Mouse (Mus musculus) stomach, postnatal 0 days (tissue): ENCODE data around the gene Disc1. TPM values are rescaled to one million over a fixed set of nuclear protein-coding genes. Genes with fewer than 3 reads are reported as not detected.

ENCODE experiments used
- ATAC-seq: fragments of 200-750 bp; cut with Nextera tagmentation; 2 replicates; pipeline ENCODE4 v1.8.0; 2017; ENCODE audit not compliant: low FRiP score, low TSS enrichment
- DNase-seq: peaks from one replicate; pipeline ENCODE4 v3.0.0-alpha.2; 2016; ENCODE audit warnings: low spot score
- H3K27ac ChIP-seq: fragments of 300-500 bp; sonication (generic); replicated peaks from 2 replicates; pipeline ENCODE4 v1.5.1; 2014; ENCODE audit warnings: mild to moderate bottlenecking, control low read depth
- H3K27me3 ChIP-seq: fragments of 300-500 bp; sonication (generic); 2 replicates; pipeline ENCODE4 v1.6.1; 2014; ENCODE audit warnings: low read length; ENCODE audit not compliant: control insufficient read depth, insufficient read depth
- H3K36me3 ChIP-seq: fragments of 300-500 bp; sonication (generic); 2 replicates; pipeline ENCODE4 v1.6.1; 2014; ENCODE audit warnings: low read length, mixed read lengths; ENCODE audit not compliant: control insufficient read depth, insufficient read depth
- H3K4me1 ChIP-seq: fragments of 300-500 bp; sonication (generic); replicated peaks from 2 replicates; pipeline ENCODE4 v1.6.1; 2014; ENCODE audit warnings: antibody characterized with exemption; ENCODE audit not compliant: control insufficient read depth, insufficient read depth
- H3K4me2 ChIP-seq: fragments of 300-500 bp; sonication (generic); replicated peaks from 2 replicates; pipeline ENCODE4 v1.6.1; 2014; ENCODE audit warnings: low read depth, mild to moderate bottlenecking, control low read depth, moderate library complexity
- H3K4me3 ChIP-seq: fragments of 300-500 bp; sonication (generic); 2 replicates; pipeline ENCODE4 v1.5.1; 2014; ENCODE audit warnings: low read depth, low read length, control low read depth
- H3K9ac ChIP-seq: fragments of 300-500 bp; sonication (generic); 2 replicates; pipeline ENCODE4 v1.6.1; 2014; ENCODE audit warnings: mild to moderate bottlenecking, low read length, control low read depth, mixed read lengths
- H3K9me3 ChIP-seq: fragments of 300-500 bp; sonication (generic); 2 replicates; pipeline ENCODE4 v1.6.1; 2016; ENCODE audit warnings: low read length; ENCODE audit not compliant: control insufficient read depth
- CTCF ChIP-seq: IDR thresholded peaks from 2 replicates; pipeline ENCODE4 v1.5.1; 2016; ENCODE audit warnings: antibody characterized with exemption, low read depth, mild to moderate bottlenecking, moderate library complexity
- EP300 ChIP-seq: optimal IDR thresholded peaks from 2 replicates; pipeline ENCODE3; 2016; ENCODE audit warnings: antibody characterized with exemption
- WGBS: fragments of 180-500 bp; shearing (Covaris S2); extraction: QIAGEN DNeasy Blood & Tissue Kit; methylation state at CpG from one replicate; pipeline ENCODE4 v1.1.7; 2014; 5-methylcytosine and 5-hydroxymethylcytosine counted together
- polyA plus RNA-seq: library from polyadenylated mRNA; unstranded; fragments of >200 nt; fragmentation: Nextera tagmentation; extraction: Ambion mirVana; gene quantifications from 2 replicates; pipeline ENCODE4 v1.2.1, GENCODE M21; 2015

Disc1 gene
- polyA plus RNA-seq, 1 experiment from 2014 or later: 0.53 TPM

GRCm38 (mm10) chr8:125287311-125287710 is 233.3 kb downstream of the Disc1 start:
- WGBS: 57% methylated on average over 4 of the region's 4 CpGs
- Histone ChIP-seq H3K4me1 (no peaks in the 10 kb centered on the region; the same call in 1 of the 2 replicates), H3K4me3 (no peak overlapping the region), H3K9ac (no peak overlapping the region), H3K27me3 (no peaks in the 10 kb centered on the region), H3K9me3 (no peaks in the 10 kb centered on the region), H3K36me3 (no peaks in the 10 kb centered on the region), H3K27ac (no peak overlapping the region), H3K4me2 (no peak overlapping the region)
- ATAC-seq: no peak
- DNase-seq: no peak
- TF ChIP-seq CTCF: no peak
- no peak for TF ChIP-seq EP300

- Histone ChIP-seq H3K4me3 (no peak overlapping the region), H3K36me3 (no peaks in the 10 kb centered on the region), H3K4me2 (no peak overlapping the region), H3K9ac (no peak overlapping the region), H3K9me3 (no peaks in the 10 kb centered on the region), H3K27me3 (no peaks in the 10 kb centered on the region), H3K27ac (no peak overlapping the region), H3K4me1 (peaks cover 2% of the 10 kb centered on the region; the same call in 1 of the 2 replicates)
- no peak for TF ChIP-seq EP300
- no peak for TF ChIP-seq CTCF
- no peak for DNase-seq
- no peak for ATAC-seq
- WGBS: 35% methylated on average over 7 of the region's 7 CpGs
Observed at GRCm38 (mm10) chr8:125287841-125288341, 233.9 kb downstream of the Disc1 start.

GRCm38 (mm10) chr8:125291506-125291905 is 237.5 kb downstream of the Disc1 start:
- H3K9ac ChIP-seq: no peak overlapping the region
- H3K4me3 ChIP-seq: no peak overlapping the region
- WGBS: 40% methylated on average over 10 of the region's 10 CpGs
- peaks cover 7% of the 10 kb centered on the region for H3K4me1 ChIP-seq
- no peaks in the 10 kb centered on the region for H3K9me3 ChIP-seq
- ATAC-seq (no peak), DNase-seq (no peak)
- no peaks in the 10 kb centered on the region for H3K36me3 ChIP-seq
- peak overlapping the region; percentile 36; the same call in 1 of the 2 replicates for H3K27ac ChIP-seq
- TF ChIP-seq CTCF (no peak), EP300 (no peak)
- H3K4me2 ChIP-seq: no peak overlapping the region
- no peaks in the 10 kb centered on the region for H3K27me3 ChIP-seq

DNA sequence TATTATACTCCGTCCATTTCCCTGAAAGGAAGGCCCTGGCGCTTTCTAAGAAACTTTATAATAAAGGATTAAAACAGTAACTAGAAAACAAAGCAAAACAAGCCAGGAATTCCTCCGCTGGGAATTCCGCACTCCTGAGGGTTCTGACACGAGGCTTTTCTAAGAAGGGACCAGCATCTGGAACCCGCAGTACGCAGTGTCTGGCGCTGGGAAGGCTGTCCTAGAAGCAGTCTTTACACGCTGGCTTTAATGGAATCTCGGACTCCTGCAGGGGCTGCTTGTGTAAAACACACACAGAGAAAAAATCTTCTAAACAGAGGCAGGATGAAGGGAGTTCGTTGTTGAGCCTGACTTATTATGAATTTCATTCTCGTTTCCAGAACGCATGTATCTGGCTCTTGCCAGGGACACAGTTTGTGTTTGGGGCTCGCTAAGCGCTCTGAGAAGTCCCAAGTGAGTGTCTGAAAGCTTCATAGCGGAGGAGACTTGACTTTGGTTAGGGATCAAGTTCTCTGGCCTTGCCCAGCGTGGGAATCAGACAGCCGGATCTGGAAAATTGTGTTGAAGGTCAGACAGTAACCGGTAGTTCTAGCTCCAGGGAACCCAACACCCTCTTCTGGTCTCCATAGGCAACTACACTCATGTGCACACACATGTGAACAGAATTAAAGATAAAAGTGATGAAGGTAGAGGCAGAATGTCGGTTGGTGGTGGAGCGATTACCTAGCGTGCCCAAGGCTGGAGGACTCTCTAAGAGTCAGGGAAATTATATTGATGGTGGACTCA is 238.1 kb downstream of the Disc1 start:
- Histone ChIP-seq H3K4me2 (no peak overlapping the region), H3K27ac (peak overlapping the region; percentile 74), H3K4me1 (peaks cover 7% of the 10 kb centered on the region; the same call in 1 of the 2 replicates), H3K27me3 (no peaks in the 10 kb centered on the region), H3K9me3 (no peaks in the 10 kb centered on the region), H3K9ac (no peak overlapping the region), H3K4me3 (no peak overlapping the region), H3K36me3 (no peaks in the 10 kb centered on the region)
- ATAC-seq (no peak), DNase-seq (no peak)
- 60% methylated on average over 22 of the region's 22 CpGs for WGBS
- TF ChIP-seq CTCF (peak; percentile 61), EP300 (no peak)

- Histone ChIP-seq H3K27me3 (no peaks in the 10 kb centered on the region), H3K4me2 (no peak overlapping the region), H3K9ac (no peak overlapping the region), H3K4me1 (peaks cover 7% of the 10 kb centered on the region; the same call in 1 of the 2 replicates), H3K4me3 (no peak overlapping the region), H3K36me3 (no peaks in the 10 kb centered on the region), H3K9me3 (no peaks in the 10 kb centered on the region), H3K27ac (peak overlapping the region; percentile 74)
- 34% methylated on average over 8 of the region's 8 CpGs for WGBS
- DNase-seq: peak; percentile 43
- no peak for TF ChIP-seq EP300
- no peak for TF ChIP-seq CTCF
- peak; percentile 66; the same call in 1 of the 2 replicates for ATAC-seq
Observed at GRCm38 (mm10) chr8:125292933-125293591, 239.1 kb downstream of the Disc1 start.

DNA sequence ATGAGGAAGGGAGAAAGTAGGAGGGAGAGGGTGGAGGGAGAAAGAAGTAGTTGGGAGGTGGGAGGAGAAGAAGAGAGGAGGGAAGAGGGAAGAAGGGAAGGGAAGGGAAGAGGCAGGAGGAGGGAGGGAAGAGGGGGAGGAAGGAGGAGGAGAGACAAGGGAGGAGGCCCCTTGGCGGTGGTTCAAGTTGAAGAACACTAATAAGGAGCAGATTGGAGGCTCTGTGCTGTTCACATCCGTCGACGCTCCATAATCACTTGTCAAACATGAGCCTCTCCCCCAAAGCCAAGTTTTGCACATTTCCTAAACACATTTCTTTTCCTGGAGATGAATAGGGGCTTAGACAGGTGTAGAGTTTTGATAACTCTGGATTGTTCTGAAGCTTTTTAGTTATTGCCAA is 245.3 kb downstream of the Disc1 start:
- DNase-seq (no peak), ATAC-seq (no peak; the same call in 1 of the 2 replicates)
- Histone ChIP-seq H3K27ac (no peak overlapping the region), H3K27me3 (no peaks in the 10 kb centered on the region), H3K9ac (no peak overlapping the region), H3K4me3 (no peak overlapping the region), H3K4me2 (no peak overlapping the region), H3K9me3 (no peaks in the 10 kb centered on the region), H3K4me1 (no peaks in the 10 kb centered on the region; the same call in 1 of the 2 replicates), H3K36me3 (no peaks in the 10 kb centered on the region)
- 10% methylated on average over 4 of the region's 4 CpGs for WGBS
- TF ChIP-seq CTCF (no peak), EP300 (no peak)
